Mouse (Mus musculus): Measurements from ENCODE around the gene P2ry2.

DNA sequence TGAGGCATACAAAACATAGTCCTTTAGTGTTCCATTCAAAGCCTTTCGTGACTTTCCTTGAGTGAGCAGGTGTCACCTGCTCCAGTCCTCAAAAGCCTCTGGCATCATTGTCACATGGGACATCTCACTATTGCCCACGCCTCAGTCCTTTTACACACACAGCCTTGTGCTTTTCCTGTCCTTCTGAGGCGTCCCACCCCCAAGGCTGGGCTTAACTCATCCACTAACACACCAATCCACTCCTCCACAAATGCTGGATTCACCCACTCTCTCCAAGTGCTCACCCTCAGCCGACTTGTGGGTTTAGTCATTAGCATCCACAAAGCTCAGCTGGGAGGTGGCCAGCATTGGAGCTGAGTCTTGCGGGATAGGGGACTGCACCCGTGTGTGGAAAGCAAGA, 4.8 kb upstream of the P2ry2 start:
- TF ChIP-seq POLR2A (IDR thresholded peaks at IDR 0.05; ENCODE audit: low read depth, low read length) (no peak), CTCF (IDR thresholded peaks at IDR 0.05; ENCODE audit: extremely low read depth, insufficient read length, insufficient replicate concordance, low read depth, low read length) (no peak)
